Mouse (Mus musculus) liver, postnatal 0 days (tissue): ENCODE measurements around the gene Cxcr5. TPM values are rescaled to one million over a fixed set of nuclear protein-coding genes. Genes with fewer than 3 reads are reported as not detected.
A peak's percentile ranks its signal among the peaks of the same experiment; 100 is the strongest.

Source experiments
- ATAC-seq: fragments of 200-750 bp; cut with Nextera tagmentation; 2 replicates; pipeline ENCODE4 v1.8.0; 2017; ENCODE audit warnings: mild to moderate bottlenecking, moderate library complexity
- DNase-seq: peaks from one replicate; pipeline ENCODE4 v3.0.0-alpha.2; 2016
- H3K27ac ChIP-seq: fragments of 300-500 bp; sonication (generic); 2 replicates; pipeline ENCODE4 v1.5.1; 2014; ENCODE audit warnings: antibody characterized with exemption, moderate library complexity, mild to moderate bottlenecking, low read depth
- H3K27me3 ChIP-seq: fragments of 300-500 bp; sonication (generic); 2 replicates; pipeline ENCODE4 v1.6.1; 2014; ENCODE audit warnings: low read length, control low read depth, mixed read lengths; ENCODE audit not compliant: insufficient read depth
- H3K36me3 ChIP-seq: fragments of 300-500 bp; sonication (generic); replicated peaks from 2 replicates; pipeline ENCODE4 v1.6.1; 2014; ENCODE audit warnings: mild to moderate bottlenecking, control low read depth, low read length, moderate library complexity, mixed read lengths; ENCODE audit not compliant: insufficient read depth
- H3K4me1 ChIP-seq: fragments of 300-500 bp; sonication (generic); 2 replicates; pipeline ENCODE4 v1.6.1; 2014; ENCODE audit warnings: antibody characterized with exemption, mild to moderate bottlenecking, control low read depth; ENCODE audit not compliant: insufficient read depth
- H3K4me2 ChIP-seq: fragments of 300-500 bp; sonication (generic); 2 replicates; pipeline ENCODE4 v1.6.1; 2014; ENCODE audit warnings: low read depth, mild to moderate bottlenecking, low read length, moderate library complexity, mixed read lengths
- H3K4me3 ChIP-seq: fragments of 300-500 bp; sonication (generic); 2 replicates; pipeline ENCODE4 v1.5.1; 2014; ENCODE audit warnings: low read depth, low read length
- H3K9ac ChIP-seq: fragments of 300-500 bp; sonication (generic); replicated peaks from 2 replicates; pipeline ENCODE4 v1.6.1; 2014; ENCODE audit warnings: mild to moderate bottlenecking, moderate library complexity
- H3K9me3 ChIP-seq: fragments of 300-500 bp; sonication (generic); 2 replicates; pipeline ENCODE4 v1.6.1; 2016; ENCODE audit warnings: mild to moderate bottlenecking, control low read depth, low read length, mixed read lengths
- CTCF ChIP-seq: sonication (generic); IDR thresholded peaks from 2 replicates; pipeline ENCODE4 v1.5.1; 2016; ENCODE audit warnings: antibody characterized with exemption, low read depth
- EP300 ChIP-seq: IDR thresholded peaks from 2 replicates; pipeline ENCODE4 v1.6.1; 2016; ENCODE audit warnings: antibody characterized with exemption, low read depth, mild to moderate bottlenecking
- WGBS: fragments of 180-500 bp; shearing (Covaris S2); extraction: QIAGEN DNeasy Blood & Tissue Kit; methylation state at CpG from one replicate; pipeline ENCODE4 v1.1.7; 2014; ENCODE audit not compliant: insufficient replicate concordance; 5-methylcytosine and 5-hydroxymethylcytosine counted together
- polyA plus RNA-seq: library from polyadenylated mRNA; unstranded; fragments of >200 nt; fragmentation: Nextera tagmentation; extraction: Ambion mirVana; gene quantifications from 2 replicates; pipeline ENCODE4 v1.2.1, GENCODE M21; 2015

Gene Cxcr5
- polyA plus RNA-seq, 1 experiment from 2014 or later: 0.55 TPM

DNA sequence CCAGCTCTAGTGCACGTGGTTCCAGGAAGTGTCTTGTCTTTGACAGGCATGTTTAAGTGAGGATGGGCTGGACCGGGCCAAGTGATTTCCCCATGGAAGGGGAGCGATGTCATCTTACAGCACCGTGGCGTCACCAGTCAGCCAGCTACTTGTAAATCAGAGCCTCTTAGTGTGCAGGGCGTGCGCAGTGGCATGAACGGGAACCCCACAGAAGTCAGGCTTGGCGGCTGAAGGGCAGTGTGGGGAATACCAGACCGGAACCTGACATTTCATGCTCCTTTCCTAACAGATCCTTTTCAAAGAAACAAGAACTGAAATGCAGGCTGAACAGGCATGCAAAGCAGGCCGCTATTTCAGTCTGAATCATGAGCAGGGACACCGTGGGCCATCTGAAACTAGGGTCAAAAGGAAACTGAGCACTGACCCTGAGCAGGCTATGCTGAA, 9.3 kb upstream of the Cxcr5 start:
- no peaks in the 10 kb centered on the region for H3K27me3 ChIP-seq
- no peak overlapping the region for H3K9ac ChIP-seq
- no peak overlapping the region for H3K4me3 ChIP-seq
- H3K27ac ChIP-seq: no peak overlapping the region
- no peak for DNase-seq
- TF ChIP-seq CTCF (no peak), EP300 (no peak)
- 84% methylated on average over 12 of the region's 12 CpGs for WGBS
- no peaks in the 10 kb centered on the region for H3K36me3 ChIP-seq
- peaks cover 12% of the 10 kb centered on the region for H3K4me1 ChIP-seq
- ATAC-seq: no peak
- no peaks in the 10 kb centered on the region for H3K9me3 ChIP-seq
- H3K4me2 ChIP-seq: no peak overlapping the region

DNA sequence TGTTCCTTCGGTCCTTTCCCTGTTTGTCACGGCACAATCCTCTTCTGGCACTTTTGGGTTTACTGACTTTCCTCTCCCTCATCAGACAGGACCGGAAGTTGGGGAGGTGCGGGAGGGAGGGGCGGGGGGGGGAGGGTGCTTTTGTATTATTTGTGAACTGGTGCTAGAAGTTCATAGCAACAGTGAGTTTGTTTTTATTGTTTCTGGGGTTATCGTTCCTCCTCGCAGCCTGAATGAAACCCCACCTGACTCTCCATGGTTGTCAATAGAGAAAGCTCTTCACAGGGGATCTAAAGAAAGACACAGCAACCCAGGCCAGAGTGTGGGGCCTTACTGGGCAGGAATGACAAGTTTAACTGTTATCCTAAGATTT, 6.4 kb upstream of the Cxcr5 start:
- Histone ChIP-seq H3K4me1 (peaks cover 23% of the 10 kb centered on the region), H3K4me3 (peak overlapping the region; percentile 3; the same call in 1 of the 2 replicates)
- no peak; the same call in 1 of the 2 replicates for ATAC-seq

DNA sequence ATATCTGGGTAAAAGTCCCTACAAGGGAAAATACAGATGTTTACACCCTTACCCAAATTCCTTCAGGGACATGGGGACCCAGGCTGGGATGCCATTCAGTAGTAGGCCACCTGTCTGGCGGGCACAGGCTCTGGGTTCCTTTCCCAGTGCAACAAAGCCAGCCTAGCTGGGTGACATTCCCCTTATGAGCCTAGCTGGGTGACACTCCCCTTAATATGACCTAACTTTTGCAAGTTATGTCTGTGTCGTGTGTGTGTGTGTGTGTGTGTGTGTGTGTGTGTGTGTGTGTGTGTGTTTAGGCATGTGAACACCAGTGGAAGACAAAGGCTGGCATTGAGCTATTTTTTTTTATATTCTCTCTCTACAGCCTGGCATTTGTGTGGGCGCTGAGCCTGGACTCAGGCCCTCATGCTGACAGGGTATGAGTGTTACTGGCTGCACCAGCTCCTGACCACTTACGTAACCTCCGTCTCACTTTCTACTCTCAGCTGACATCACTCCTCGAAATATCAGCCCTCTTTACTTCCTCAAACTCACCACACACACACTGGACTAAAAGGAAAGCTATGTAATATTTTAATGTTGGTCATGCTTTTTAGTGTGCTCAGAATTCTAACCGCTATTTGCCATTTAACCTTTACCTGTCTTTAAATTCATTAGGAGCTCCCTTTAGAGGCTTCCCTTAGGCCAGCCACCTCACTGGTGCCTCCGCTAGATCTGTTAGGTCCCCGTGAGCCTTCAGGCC, 5.8 kb upstream of the Cxcr5 start:
- ATAC-seq (peak; percentile 35), DNase-seq (no peak)
- no peak for TF ChIP-seq CTCF
- no peak for TF ChIP-seq EP300

More for the DNA sequence above, 6.4 kb upstream of the Cxcr5 start:
- H3K36me3 ChIP-seq: no peaks in the 10 kb centered on the region
- no peaks in the 10 kb centered on the region for H3K9me3 ChIP-seq
- H3K27me3 ChIP-seq: no peaks in the 10 kb centered on the region
- peak; percentile 40 for DNase-seq
- peak overlapping the region; percentile 41 for H3K4me2 ChIP-seq
- 20% methylated on average over 7 of the region's 7 CpGs for WGBS
- peak overlapping the region; percentile 32; the same call in 1 of the 2 replicates for H3K9ac ChIP-seq
- peak overlapping the region; percentile 84 for H3K27ac ChIP-seq
- TF ChIP-seq EP300 (no peak), CTCF (no peak)

DNA sequence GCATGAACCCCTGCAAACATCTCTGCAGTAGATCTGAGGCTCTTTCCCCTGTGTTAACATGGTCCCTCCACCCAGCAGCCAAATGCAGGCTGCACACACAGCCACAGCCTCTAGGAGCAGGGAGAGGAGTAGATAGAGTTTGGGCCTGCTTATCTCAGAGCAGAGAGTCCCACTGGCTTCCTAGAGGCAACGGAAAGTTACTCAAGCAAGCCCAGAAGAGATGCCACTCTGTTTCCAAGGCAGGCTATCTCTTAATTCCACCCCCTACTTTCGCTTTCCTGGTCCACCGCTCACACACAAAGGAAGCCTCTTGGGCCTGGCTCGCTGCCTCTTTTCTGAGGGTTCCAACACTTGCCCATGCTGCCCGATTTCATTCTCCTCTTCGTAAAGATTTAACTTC, 3.7 kb upstream of the Cxcr5 start:
- H3K36me3 ChIP-seq: no peaks in the 10 kb centered on the region
- peaks cover 36% of the 10 kb centered on the region for H3K4me1 ChIP-seq
- peak overlapping the region; percentile 58 for H3K4me2 ChIP-seq
- no peak overlapping the region for H3K4me3 ChIP-seq
- H3K27ac ChIP-seq: peak overlapping the region; percentile 63
- no peaks in the 10 kb centered on the region for H3K9me3 ChIP-seq
- H3K27me3 ChIP-seq: no peaks in the 10 kb centered on the region
- TF ChIP-seq CTCF (peak; percentile 41; the same call in 1 of the 2 replicates), EP300 (peak; percentile 82)
- 36% methylated on average over 6 of the region's 6 CpGs for WGBS
- DNase-seq (no peak), ATAC-seq (peak; percentile 67)
- peak overlapping the region; percentile 42; the same call in 1 of the 2 replicates for H3K9ac ChIP-seq

More for the DNA sequence above, 5.8 kb upstream of the Cxcr5 start:
- H3K4me1 ChIP-seq: peaks cover 26% of the 10 kb centered on the region
- H3K9me3 ChIP-seq: no peaks in the 10 kb centered on the region
- WGBS: 49% methylated on average over 9 of the region's 9 CpGs
- H3K36me3 ChIP-seq: no peaks in the 10 kb centered on the region
- H3K9ac ChIP-seq: peak overlapping the region; percentile 32; the same call in 1 of the 2 replicates
- H3K4me3 ChIP-seq: peak overlapping the region; percentile 3; the same call in 1 of the 2 replicates
- H3K27ac ChIP-seq: peak overlapping the region; percentile 84
- no peaks in the 10 kb centered on the region for H3K27me3 ChIP-seq
- H3K4me2 ChIP-seq: peak overlapping the region; percentile 41

DNA sequence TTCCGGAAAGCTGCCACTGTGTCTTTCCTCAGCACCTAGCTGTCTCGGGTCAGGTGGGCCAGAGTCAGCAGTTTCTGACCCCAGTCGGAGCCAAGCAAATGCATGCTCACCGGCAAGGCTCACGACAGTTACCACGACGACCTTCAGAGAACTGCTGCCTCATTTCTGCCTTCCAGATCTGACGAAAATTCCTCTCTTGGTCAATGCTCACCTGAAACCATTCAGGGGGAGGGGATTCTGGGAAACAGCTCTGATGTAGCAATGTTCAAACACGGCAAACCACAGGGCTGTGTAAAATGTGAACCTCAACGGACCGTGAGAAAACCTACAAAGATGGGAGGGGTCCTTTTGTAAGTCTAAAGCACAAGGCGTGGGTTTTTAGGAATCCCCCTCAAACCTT, 1.3 kb upstream of the Cxcr5 start:
- peak; percentile 56 for ATAC-seq
- WGBS: 51% methylated on average over 12 of the region's 12 CpGs
- peaks cover 29% of the 10 kb centered on the region for H3K4me1 ChIP-seq
- no peaks in the 10 kb centered on the region for H3K9me3 ChIP-seq
- H3K4me3 ChIP-seq: no peak overlapping the region
- no peaks in the 10 kb centered on the region for H3K27me3 ChIP-seq
- H3K36me3 ChIP-seq: no peaks in the 10 kb centered on the region
- H3K9ac ChIP-seq: 0 out of 2 replicates have a peak overlapping the region, but pooled peaks have one; percentile 38
- H3K4me2 ChIP-seq: no peak overlapping the region; the same call in 1 of the 2 replicates
- no peak for DNase-seq
- TF ChIP-seq CTCF: no peak
- TF ChIP-seq EP300: 0 out of 2 replicates have a peak, but pooled peaks have one; percentile 26
- H3K27ac ChIP-seq: peak overlapping the region; percentile 66

DNA sequence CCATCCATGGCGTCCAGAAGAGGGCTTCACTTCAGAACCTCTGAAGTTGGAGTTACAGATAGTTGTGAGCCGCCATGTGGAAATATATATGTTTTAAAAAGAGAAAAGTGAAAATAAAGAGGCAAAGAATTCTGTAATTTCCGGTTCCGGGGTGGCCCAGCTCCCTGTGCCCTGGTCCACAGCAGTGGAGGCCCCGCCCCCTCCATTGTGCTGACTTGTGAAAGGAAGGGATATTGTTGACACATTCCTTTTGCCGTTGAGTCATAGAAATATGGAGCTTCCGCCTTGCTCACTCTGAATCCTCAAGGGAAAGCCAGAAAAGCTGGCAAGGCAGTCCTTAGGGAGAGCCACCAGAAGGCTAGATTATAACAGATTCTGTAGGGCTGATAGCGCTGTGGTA, 9.5 kb downstream of the Cxcr5 start:
- Histone ChIP-seq H3K9me3 (no peaks in the 10 kb centered on the region), H3K4me3 (no peak overlapping the region), H3K9ac (no peak overlapping the region), H3K36me3 (no peaks in the 10 kb centered on the region), H3K27me3 (no peaks in the 10 kb centered on the region), H3K4me1 (0 out of 2 replicates have a peak, but pooled peaks cover 5% of the 10 kb centered on the region), H3K4me2 (no peak overlapping the region), H3K27ac (no peak overlapping the region; the same call in 1 of the 2 replicates)
- ATAC-seq (peak; percentile 55; the same call in 1 of the 2 replicates), DNase-seq (peak; percentile 49)
- TF ChIP-seq EP300: no peak
- no peak for TF ChIP-seq CTCF
- 75% methylated on average over 8 of the region's 8 CpGs for WGBS
